Mouse (Mus musculus): Measurements from ENCODE around the gene Slc12a9.

DNA sequence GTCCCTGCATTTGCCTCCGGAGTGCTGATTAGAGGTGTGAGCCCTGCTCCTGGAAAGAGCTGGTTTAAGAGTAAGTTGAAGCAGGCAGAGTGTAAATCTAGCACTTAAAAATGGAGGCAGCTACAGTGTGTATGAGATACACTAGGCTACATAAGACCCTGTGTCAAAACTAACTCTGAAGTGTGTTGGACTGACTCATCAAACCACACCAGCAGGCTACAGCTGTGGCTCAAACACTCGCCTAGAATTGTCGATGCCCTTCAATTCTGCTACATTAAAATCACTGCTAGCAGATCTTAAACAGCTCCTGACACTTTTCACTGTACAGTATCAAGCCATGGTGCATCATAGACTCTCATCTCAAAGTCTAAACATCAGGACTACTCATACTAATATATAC lies 29.2 kb downstream of the Slc12a9 start:
- no peak for TF ChIP-seq CTCF (IDR thresholded peaks at IDR 0.05; ENCODE audit: low read depth)
- no peak for TF ChIP-seq EP300 (optimal IDR thresholded peaks at IDR 0.05)

Measured in stomach, postnatal 0 days (tissue).